Mouse (Mus musculus) lung, postnatal 14 days (tissue): ENCODE results near the gene Nr1h2.
A peak's percentile ranks its signal among the peaks of the same experiment; 100 is the strongest.

Source experiments
- DNase-seq: peaks from one replicate; pipeline ENCODE4 v3.0.0; 2021

Nr1h2 gene

GRCm38 (mm10) chr7:44525126-44525832, 28.5 kb downstream of the Nr1h2 start:
- DNase-seq: peak; percentile 89

- DNase-seq: peak; percentile 37
These were observed 29.2 kb downstream of the Nr1h2 start, which contains the start of gene Mybpc2 for GRCm38 (mm10) chr7:44524502-44524901. Gene Mybpc2, minus strand, starts transcription at chr7:44524656.

GRCm38 (mm10) chr7:44523056-44523455, 30.7 kb downstream of the Nr1h2 start:
- no peak for DNase-seq

- DNase-seq: peak; percentile 77
These were observed 32.0 kb downstream of the Nr1h2 start for GRCm38 (mm10) chr7:44521710-44522109.

GRCm38 (mm10) chr7:44520990-44521389, 32.8 kb downstream of the Nr1h2 start:
- DNase-seq: no peak

- DNase-seq: no peak
These were observed 34.4 kb downstream of the Nr1h2 start for GRCm38 (mm10) chr7:44519240-44519913.

- DNase-seq: no peak
These were observed 46.3 kb downstream of the Nr1h2 start for GRCm38 (mm10) chr7:44507491-44507890.

GRCm38 (mm10) chr7:44501563-44502115, 52.1 kb downstream of the Nr1h2 start:
- DNase-seq: peak; percentile 77

- DNase-seq: no peak
These were observed 53.7 kb downstream of the Nr1h2 start for GRCm38 (mm10) chr7:44500046-44500445.
